Mouse (Mus musculus): ENCODE measurements around the gene Gm4201. TPM values are rescaled to one million over a fixed set of nuclear protein-coding genes. Genes with fewer than 3 reads are reported as not detected.
"Not testable (repeated sequence)": the region's sequence is repeated elsewhere in the genome, so short reads cannot be mapped to it uniquely, and the experiment has no call there.

Gm4201 gene
- polyA plus RNA-seq (2015; fragmentation: Nextera tagmentation; extraction: Ambion mirVana): not detected in 2 replicates

DNA sequence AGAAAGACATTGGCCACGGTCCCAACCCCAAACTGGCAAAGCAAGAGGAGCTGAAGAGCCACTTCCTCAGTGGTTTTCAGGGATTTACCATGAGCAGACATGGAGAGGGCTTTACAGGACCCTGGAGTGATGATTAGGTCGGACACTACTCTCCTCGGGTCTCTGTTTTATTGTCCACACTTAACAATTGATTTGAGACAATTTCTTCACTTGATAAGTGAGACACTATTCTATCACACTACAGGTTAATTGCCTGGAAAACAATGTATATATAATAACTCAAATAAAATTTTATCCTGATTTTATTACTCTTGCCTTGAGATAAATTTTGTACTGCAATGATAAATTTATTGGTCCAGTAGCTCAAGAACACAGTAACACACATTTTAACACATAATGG, at the start of gene Gm4201:
TSS of gene Gm4201 (minus strand) at position 101 of the 400 bp plus-strand sequence.
- DNase-seq (ENCODE audit: low spot score): not testable (repeated sequence)

DNA sequence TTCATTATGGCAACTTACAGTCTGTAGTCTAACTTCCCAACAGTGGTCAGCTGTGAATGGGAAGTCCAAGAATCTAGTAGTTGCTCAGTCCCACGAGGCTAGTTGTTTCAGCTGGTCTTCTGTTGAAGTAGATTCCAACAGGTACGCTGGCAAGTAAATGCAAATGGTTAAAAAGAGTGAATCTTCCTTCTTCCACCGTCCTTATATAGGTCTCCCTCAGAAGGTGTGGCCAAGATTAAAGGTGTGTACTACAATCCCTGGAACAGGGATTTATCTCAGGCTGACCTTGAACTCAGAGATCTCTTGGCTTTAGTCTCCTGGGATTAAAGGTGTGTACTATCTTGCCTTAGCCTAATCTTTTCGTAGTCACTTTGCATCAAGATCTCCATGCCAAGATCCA, 22.9 kb upstream of the Gm4201 start, which contains the start of gene Gm4565:
TSS of gene Gm4565 (minus strand) at position 101 of the 400 bp plus-strand sequence.
- DNase-seq (ENCODE audit: low spot score): not testable (repeated sequence)

DNA sequence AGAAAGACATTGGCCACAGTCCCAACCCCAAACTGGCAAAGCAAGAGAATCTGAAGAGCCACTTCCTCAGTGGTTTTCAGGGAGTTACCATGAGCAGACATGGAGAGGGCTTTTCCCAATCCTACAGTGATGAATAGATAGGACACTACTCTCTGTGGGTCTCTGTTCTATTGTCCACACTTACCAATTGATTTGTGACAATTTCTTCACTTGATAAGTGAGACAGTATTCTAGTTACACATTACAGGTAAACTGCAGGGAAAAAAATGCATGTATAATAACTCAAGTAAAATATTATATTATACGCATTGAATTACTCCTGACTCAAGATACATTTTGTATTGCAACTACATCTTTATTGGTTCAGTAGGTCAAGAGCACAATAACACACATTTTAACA, 30.4 kb downstream of the Gm4201 start, which contains the start of gene Gm8677:
TSS of gene Gm8677 (minus strand) at position 101 of the 400 bp plus-strand sequence.
- not testable (repeated sequence) for DNase-seq (ENCODE audit: low spot score)

DNA sequence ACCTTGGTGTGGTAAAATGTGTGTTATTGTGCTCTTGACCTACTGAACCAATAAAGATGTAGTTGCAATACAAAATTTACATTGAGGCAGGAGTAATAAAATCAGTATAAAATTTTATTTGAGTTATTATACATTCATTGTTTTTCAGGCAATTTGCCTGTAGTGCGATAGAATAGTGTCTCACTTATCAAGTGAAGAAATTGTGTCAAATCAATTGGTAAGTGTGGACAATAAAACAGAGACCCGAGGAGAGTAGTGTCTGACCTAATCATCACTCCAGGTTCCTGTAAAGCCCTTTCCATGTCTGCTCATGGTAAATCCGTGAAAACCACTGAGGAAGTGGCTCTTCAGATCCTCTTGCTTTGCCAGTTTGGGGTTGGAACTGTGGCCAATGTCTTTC, 42.5 kb downstream of the Gm4201 start, which contains the start of gene Vmn1r152:
TSS of gene Vmn1r152 (plus strand) at position 301 of the 400 bp plus-strand sequence.
- DNase-seq (ENCODE audit: low spot score): not testable (repeated sequence)

Other genes starting within 250 kb of the Gm4201 start
- gene Gm4187, start 235.6 kb downstream of the Gm4201 start, polyA plus RNA-seq (2015; fragmentation: Nextera tagmentation; extraction: Ambion mirVana): not detected in 2 replicates
- not detected in 2 replicates for gene Gm8660, start 194.3 kb downstream of the Gm4201 start, polyA plus RNA-seq (2015; fragmentation: Nextera tagmentation; extraction: Ambion mirVana)
- not detected in 2 replicates for gene Vmn1r148, start 151.8 kb downstream of the Gm4201 start, polyA plus RNA-seq (2015; fragmentation: Nextera tagmentation; extraction: Ambion mirVana)
- gene Vmn1r149, start 127.1 kb downstream of the Gm4201 start, polyA plus RNA-seq (2015; fragmentation: Nextera tagmentation; extraction: Ambion mirVana): not detected in 2 replicates
- not detected in 2 replicates for gene Gm10665, start 101.3 kb downstream of the Gm4201 start, polyA plus RNA-seq (2015; fragmentation: Nextera tagmentation; extraction: Ambion mirVana)
- gene Vmn1r151, start 65.7 kb downstream of the Gm4201 start, polyA plus RNA-seq (2015; fragmentation: Nextera tagmentation; extraction: Ambion mirVana): not detected in 2 replicates
- gene Vmn1r152, start 42.4 kb downstream of the Gm4201 start, polyA plus RNA-seq (2015; fragmentation: Nextera tagmentation; extraction: Ambion mirVana): not detected in 2 replicates
- gene Gm8677, start 30.5 kb downstream of the Gm4201 start, polyA plus RNA-seq (2015; fragmentation: Nextera tagmentation; extraction: Ambion mirVana): not detected in 2 replicates
- not detected in 2 replicates for gene Gm4565, start 22.8 kb upstream of the Gm4201 start, polyA plus RNA-seq (2015; fragmentation: Nextera tagmentation; extraction: Ambion mirVana)
- not detected in 2 replicates for gene Vmn1r155, start 92.7 kb upstream of the Gm4201 start, polyA plus RNA-seq (2015; fragmentation: Nextera tagmentation; extraction: Ambion mirVana)
- gene Gm8693, start 127.0 kb upstream of the Gm4201 start, polyA plus RNA-seq (2015; fragmentation: Nextera tagmentation; extraction: Ambion mirVana): not detected in 2 replicates
- gene Gm4567, start 154.4 kb upstream of the Gm4201 start, polyA plus RNA-seq (2015; fragmentation: Nextera tagmentation; extraction: Ambion mirVana): not detected in 2 replicates
- not detected in 2 replicates for gene Vmn1r157, start 196.4 kb upstream of the Gm4201 start, polyA plus RNA-seq (2015; fragmentation: Nextera tagmentation; extraction: Ambion mirVana)
- not detected in 2 replicates for gene Vmn1r158, start 225.4 kb upstream of the Gm4201 start, polyA plus RNA-seq (2015; fragmentation: Nextera tagmentation; extraction: Ambion mirVana)